Mouse (Mus musculus): ENCODE results near the gene Pard3b.

The Pard3b gene

GRCm38 (mm10) chr1:62650491-62650890 lies 1011.9 kb downstream of the Pard3b start:
- no peak for ATAC-seq (ENCODE audit: insufficient number of reproducible peaks, low FRiP score, low TSS enrichment)

- no peak for ATAC-seq (ENCODE audit: insufficient number of reproducible peaks, low FRiP score, low TSS enrichment)
Measured at GRCm38 (mm10) chr1:62654436-62654835, 1015.8 kb downstream of the Pard3b start.

- no peak for ATAC-seq (ENCODE audit: insufficient number of reproducible peaks, low FRiP score, low TSS enrichment)
Measured at GRCm38 (mm10) chr1:62664960-62665645, 1026.5 kb downstream of the Pard3b start.

- ATAC-seq (ENCODE audit: insufficient number of reproducible peaks, low FRiP score, low TSS enrichment): no peak
Measured at GRCm38 (mm10) chr1:62665771-62666730, 1027.4 kb downstream of the Pard3b start.

- ATAC-seq (ENCODE audit: insufficient number of reproducible peaks, low FRiP score, low TSS enrichment): no peak
Measured at GRCm38 (mm10) chr1:62666780-62667179, 1028.2 kb downstream of the Pard3b start.

- ATAC-seq (ENCODE audit: insufficient number of reproducible peaks, low FRiP score, low TSS enrichment): no peak
Measured at GRCm38 (mm10) chr1:62678611-62679344, 1040.2 kb downstream of the Pard3b start.

- ATAC-seq (ENCODE audit: insufficient number of reproducible peaks, low FRiP score, low TSS enrichment): no peak
Measured at GRCm38 (mm10) chr1:62679466-62679865, 1040.8 kb downstream of the Pard3b start.

GRCm38 (mm10) chr1:62682456-62683385 lies 1044.1 kb downstream of the Pard3b start:
- no peak for ATAC-seq (ENCODE audit: insufficient number of reproducible peaks, low FRiP score, low TSS enrichment)

- no peak for ATAC-seq (ENCODE audit: insufficient number of reproducible peaks, low FRiP score, low TSS enrichment)
Measured at GRCm38 (mm10) chr1:62683498-62683897, 1044.9 kb downstream of the Pard3b start.

GRCm38 (mm10) chr1:62687511-62687910 lies 1048.9 kb downstream of the Pard3b start:
- ATAC-seq (ENCODE audit: insufficient number of reproducible peaks, low FRiP score, low TSS enrichment): no peak

- no peak for ATAC-seq (ENCODE audit: insufficient number of reproducible peaks, low FRiP score, low TSS enrichment)
Measured at GRCm38 (mm10) chr1:62691175-62691574, 1052.6 kb downstream of the Pard3b start.

Measured in cerebellum, adult (tissue).